Mouse (Mus musculus) liver, embryonic 14.5 days (tissue): ENCODE measurements around the gene 1700123O20Rik. TPM values are rescaled to one million over a fixed set of nuclear protein-coding genes. Genes with fewer than 3 reads are reported as not detected.

ENCODE experiments used
- ATAC-seq: fragments of 200-750 bp; cut with Nextera tagmentation; 2 replicates; pipeline ENCODE4 v1.8.0; 2017; ENCODE audit warnings: moderate number of reproducible peaks, mild to moderate bottlenecking, moderate library complexity; ENCODE audit not compliant: insufficient read depth
- DNase-seq, 3 experiments: peaks; one replicate each; pipeline ENCODE4 v3.0.0-alpha.2; 2012 to 2013; ENCODE audit warnings: low read depth in 3 of 3, low spot score in 3 of 3
- H3K27ac ChIP-seq: fragments of 300-500 bp; sonication (generic); 2 replicates; pipeline ENCODE4 v1.5.1; 2014; ENCODE audit warnings: moderate library complexity, mild to moderate bottlenecking, control low read depth, inconsistent platforms
- H3K27me3 ChIP-seq: fragments of 300-500 bp; sonication (generic); 2 replicates; pipeline ENCODE4 v1.6.1; 2014; ENCODE audit warnings: mild to moderate bottlenecking, low read length, moderate library complexity; ENCODE audit not compliant: control insufficient read depth, insufficient read depth
- H3K36me3 ChIP-seq: fragments of 300-500 bp; sonication (generic); replicated peaks from 2 replicates; pipeline ENCODE4 v1.6.1; 2014; ENCODE audit warnings: low read depth; ENCODE audit not compliant: control insufficient read depth, insufficient read depth
- H3K4me1 ChIP-seq, 2 experiments: fragments of 200-500 bp in 1 of 2; fragments of 300-500 bp in 1 of 2; sonication (generic) in 1 of 2; replicated peaks; 2 replicates each; pipeline ENCODE4 v1.6.1; 2012 to 2014; ENCODE audit warnings: antibody characterized with exemption in 1 of 2, inconsistent platforms in 1 of 2, low read length in 1 of 2; ENCODE audit not compliant: control insufficient read depth in 2 of 2, insufficient read depth in 2 of 2
- H3K4me2 ChIP-seq: fragments of 300-500 bp; sonication (generic); 2 replicates; pipeline ENCODE4 v1.6.1; 2014; ENCODE audit warnings: low read depth, mild to moderate bottlenecking, control low read depth, moderate library complexity
- H3K4me3 ChIP-seq, 2 experiments: fragments of 200-500 bp in 1 of 2; fragments of 300-500 bp in 1 of 2; sonication (generic) in 1 of 2; 2 replicates each; pipeline ENCODE4 v1.5.1; 2012 to 2014; ENCODE audit warnings: low read depth in 2 of 2, low read length in 2 of 2, mild to moderate bottlenecking in 2 of 2, control low read depth in 1 of 2, inconsistent platforms in 1 of 2, moderate library complexity in 1 of 2; ENCODE audit not compliant: insufficient read depth in 1 of 2
- H3K9ac ChIP-seq: fragments of 300-500 bp; sonication (generic); replicated peaks from 2 replicates; pipeline ENCODE4 v1.6.1; 2014; ENCODE audit warnings: mild to moderate bottlenecking, control low read depth, moderate library complexity
- H3K9me3 ChIP-seq: fragments of 300-500 bp; sonication (generic); 2 replicates; pipeline ENCODE4 v1.6.1; 2016; ENCODE audit warnings: low read length, mixed read lengths; ENCODE audit not compliant: control insufficient read depth
- CTCF ChIP-seq: IDR thresholded peaks from 2 replicates; pipeline ENCODE4 v1.5.1; 2016; ENCODE audit warnings: antibody characterized with exemption, low read depth, control low read depth
- EP300 ChIP-seq: IDR thresholded peaks from 2 replicates; pipeline ENCODE4 v1.6.1; 2016; ENCODE audit warnings: antibody characterized with exemption, low read depth
- WGBS: fragments of 180-500 bp; shearing (Covaris S2); extraction: QIAGEN DNeasy Blood & Tissue Kit; methylation state at CpG from one replicate; pipeline ENCODE4 v1.1.7; 2014; ENCODE audit not compliant: insufficient replicate concordance; 5-methylcytosine and 5-hydroxymethylcytosine counted together
- polyA plus RNA-seq, 2 experiments: library from polyadenylated mRNA; depleted of rRNA in 1 of 2; stranded (reverse) in 1 of 2; unstranded in 1 of 2; fragments of >200 nt; fragmentation: Nextera tagmentation in 1 of 2; extraction: Ambion mirVana in 1 of 2; gene quantifications; 2 replicates each; pipeline versions ENCODE4 v1.2.1 to v1.2.3; 2012 to 2014

1700123O20Rik gene
- polyA plus RNA-seq, 2 experiments: 33.6 to 39.9 TPM

GRCm38 (mm10) chr14:54712074-54712473, 26.1 kb downstream of the 1700123O20Rik start, which contains the start of gene Cebpe:
Gene Cebpe (minus strand): TSS chr14:54712174.
- no peak within 1 kb of the TSS for H3K4me2 ChIP-seq
- H3K4me3 ChIP-seq: no peak within 1 kb of the TSS; a peak in 1 of 4 replicates

GRCm38 (mm10) chr14:54712861-54713260, 26.8 kb downstream of the 1700123O20Rik start:
- no peaks in the 10 kb centered on the region for H3K9me3 ChIP-seq
- ATAC-seq: 0 out of 2 replicates have a peak, but pooled peaks have one; percentile 6
- no peak overlapping the region; the same call in 1 of the 2 replicates for H3K9ac ChIP-seq
- 19% methylated on average over 8 of the region's 8 CpGs for WGBS
- TF ChIP-seq CTCF (no peak), EP300 (no peak)
- H3K4me3 ChIP-seq: no peak overlapping the region
- no peak overlapping the region for H3K4me2 ChIP-seq
- H3K27ac ChIP-seq: no peak overlapping the region; the same call in 1 of the 2 replicates
- DNase-seq: no peak
- H3K27me3 ChIP-seq: peaks cover 8% of the 10 kb centered on the region
- H3K36me3 ChIP-seq: no peaks in the 10 kb centered on the region
- peaks cover 0 to 11% of the 10 kb centered on the region in 2 experiments; a peak in 1 of 4 replicates for H3K4me1 ChIP-seq

More at GRCm38 (mm10) chr14:54712074-54712473, 26.1 kb downstream of the 1700123O20Rik start, which contains the start of gene Cebpe:
- TF ChIP-seq EP300 (no peak), CTCF (no peak)
- Histone ChIP-seq H3K4me1 (peaks cover 0 to 11% of the 10 kb centered on the region in 2 experiments; a peak in 1 of 4 replicates), H3K27ac (no peak within 1 kb of the TSS; the same call in 1 of the 2 replicates), H3K36me3 (no peaks in the 10 kb centered on the region), H3K27me3 (peaks cover 16% of the 10 kb centered on the region), H3K9ac (no peak within 1 kb of the TSS; the same call in 1 of the 2 replicates), H3K9me3 (no peaks in the 10 kb centered on the region)
- WGBS: 59% methylated on average over 7 of the region's 7 CpGs
- DNase-seq (no peak), ATAC-seq (no peak)

GRCm38 (mm10) chr14:54714121-54714520, 28.1 kb downstream of the 1700123O20Rik start:
- H3K27me3 ChIP-seq: peaks cover 3% of the 10 kb centered on the region; the same call in 1 of the 2 replicates
- no peaks in the 10 kb centered on the region for H3K36me3 ChIP-seq
- H3K4me3 ChIP-seq: peak overlapping the region; percentile 41 to 46; a peak in 3 of 4 replicates
- H3K27ac ChIP-seq: no peak overlapping the region
- TF ChIP-seq EP300: no peak
- peak; percentile 82 for TF ChIP-seq CTCF
- under 1% methylated on average over 13 of the region's 13 CpGs for WGBS
- ATAC-seq: peak; percentile 21; the same call in 1 of the 2 replicates
- H3K4me1 ChIP-seq: peaks cover 0 to 11% of the 10 kb centered on the region in 2 experiments; a peak in 1 of 4 replicates
- H3K9me3 ChIP-seq: no peaks in the 10 kb centered on the region
- peak; percentile 64 to 77 (median 76) for DNase-seq
- H3K9ac ChIP-seq: no peak overlapping the region
- peak overlapping the region; percentile 78 for H3K4me2 ChIP-seq

DNA sequence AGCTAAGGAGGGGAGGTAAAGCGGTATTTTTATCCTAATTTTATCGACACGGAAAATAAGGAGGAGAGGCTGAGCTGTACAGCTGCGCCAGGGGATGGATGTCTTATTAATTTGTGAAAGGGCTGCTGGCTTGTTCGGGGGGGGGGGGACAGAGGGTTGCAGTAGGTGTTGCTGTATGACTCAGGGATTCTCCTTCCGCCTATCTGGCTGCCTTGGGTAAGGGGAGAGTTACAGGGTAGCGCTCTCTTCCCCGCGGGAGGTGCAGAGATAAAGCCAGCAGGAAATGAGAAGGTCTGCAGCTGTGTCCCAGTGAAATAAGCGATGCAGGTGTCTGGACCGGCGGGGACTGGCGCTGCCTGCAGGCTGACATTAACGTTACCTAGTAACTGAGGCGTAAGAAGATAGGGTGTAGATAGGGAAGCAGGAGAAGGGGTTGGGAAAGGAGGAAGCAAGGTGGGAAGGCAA, 28.6 kb downstream of the 1700123O20Rik start:
- peak overlapping the region; percentile 78 for H3K4me2 ChIP-seq
- no peak overlapping the region for H3K9ac ChIP-seq
- H3K4me1 ChIP-seq: peaks cover 0 to 11% of the 10 kb centered on the region in 2 experiments; a peak in 1 of 4 replicates
- H3K27ac ChIP-seq: no peak overlapping the region
- peak overlapping the region in 1 of 2 experiments; percentile 41; a peak in 3 of 4 replicates for H3K4me3 ChIP-seq
- TF ChIP-seq CTCF (no peak), EP300 (no peak)
- no peaks in the 10 kb centered on the region for H3K9me3 ChIP-seq
- H3K27me3 ChIP-seq: no peaks in the 10 kb centered on the region; the same call in 1 of the 2 replicates
- H3K36me3 ChIP-seq: no peaks in the 10 kb centered on the region
- peak; percentile 24; the same call in 1 of the 2 replicates for ATAC-seq
- under 1% methylated on average over 15 of the region's 15 CpGs for WGBS
- DNase-seq: no peak

DNA sequence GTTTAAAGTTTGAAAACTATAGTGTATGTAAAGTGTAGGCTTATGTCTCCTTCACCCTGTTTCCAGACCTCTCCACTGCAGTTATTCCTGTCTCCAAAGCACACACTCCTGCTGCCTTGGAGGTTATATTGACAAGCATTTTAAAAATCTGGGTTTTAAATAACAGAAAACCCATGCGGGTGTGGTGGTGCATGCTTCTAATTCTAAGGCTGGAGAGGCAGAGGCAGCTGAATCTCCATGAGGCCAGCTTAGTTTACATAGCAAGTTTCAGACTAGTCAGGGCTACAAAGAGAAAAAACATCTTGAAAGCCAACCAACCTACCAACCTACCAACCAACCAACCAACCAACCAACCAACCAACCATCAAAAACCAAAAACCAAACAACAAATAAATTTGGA, 29.4 kb downstream of the 1700123O20Rik start:
- Histone ChIP-seq H3K9me3 (no peaks in the 10 kb centered on the region), H3K4me1 (peaks cover 0 to 11% of the 10 kb centered on the region in 2 experiments; a peak in 1 of 4 replicates), H3K4me3 (no peak overlapping the region), H3K9ac (no peak overlapping the region), H3K4me2 (no peak overlapping the region), H3K36me3 (no peaks in the 10 kb centered on the region), H3K27me3 (no peaks in the 10 kb centered on the region; the same call in 1 of the 2 replicates), H3K27ac (no peak overlapping the region)
- ATAC-seq (no peak), DNase-seq (no peak)
- WGBS: 63% methylated on average over 1 of the region's 1 CpGs
- TF ChIP-seq CTCF (no peak), EP300 (no peak)
